Mouse (Mus musculus): ENCODE results near the gene Ddit4. TPM values are rescaled to one million over a fixed set of nuclear protein-coding genes. Genes with fewer than 3 reads are reported as not detected.
A peak's percentile ranks its signal among the peaks of the same experiment; 100 is the strongest.

Gene Ddit4
- total RNA-seq, 1 experiment = 33.9 TPM

GRCm38 (mm10) chr10:59950716-59951191 is 880 bp downstream of the Ddit4 start:
- no peak for DNase-seq (ENCODE audit: low read depth, low spot score)
- H3K9me3 ChIP-seq (ENCODE audit: control insufficient read depth, insufficient read depth, low read depth, low read length) = no peaks in the 10 kb centered on the region
- H3K9ac ChIP-seq (ENCODE audit: insufficient read depth, low read depth, low read length, poor library complexity, severe bottlenecking) = peak overlapping the region; percentile 91
- H3K27ac ChIP-seq (ENCODE audit: insufficient read depth, low read depth, low read length, poor library complexity, severe bottlenecking) = no peak overlapping the region
- peaks cover 12% of the 10 kb centered on the region for H3K36me3 ChIP-seq (ENCODE audit: control insufficient read depth, insufficient read depth, low read length, poor library complexity, severe bottlenecking)
- in situ Hi-C loops (cut with MboI; ENCODE audit: low sequenced_read_pairs in 2 of 2, unreplicated experiment in 2 of 2) = no loop called here
- TF ChIP-seq ZNF384 (IDR thresholded peaks at IDR 0.05; ENCODE audit: low read depth, low read length) (no peak), ZC3H11A (IDR thresholded peaks at IDR 0.05; ENCODE audit: borderline replicate concordance, low read depth, low read length) (no peak), CHD2 (IDR thresholded peaks at IDR 0.05; ENCODE audit: low read depth, low read length) (no peak), HCFC1 (IDR thresholded peaks at IDR 0.05; ENCODE audit: borderline replicate concordance, insufficient read depth, low read length) (no peak), MAFK (IDR thresholded peaks at IDR 0.05; ENCODE audit: insufficient read depth, low read depth, low read length) (no peak)
- H3K4me3 ChIP-seq (ENCODE audit: insufficient read depth in 1 of 2, low read depth in 1 of 2, low read length in 2 of 2, poor library complexity in 1 of 2, severe bottlenecking in 1 of 2) = peak overlapping the region; percentile 88 to 98
- H3K4me1 ChIP-seq (ENCODE audit: control insufficient read depth in 2 of 2, insufficient read depth in 2 of 2, low read length in 2 of 2, poor library complexity in 1 of 2) = peaks cover 0 to 10% of the 10 kb centered on the region in 2 experiments; a peak in 2 of 4 replicates

- Histone ChIP-seq H3K27ac (ENCODE audit: insufficient read depth, low read depth, low read length, poor library complexity, severe bottlenecking) (no peak overlapping the region), H3K4me3 (ENCODE audit: insufficient read depth in 1 of 2, low read depth in 1 of 2, low read length in 2 of 2, poor library complexity in 1 of 2, severe bottlenecking in 1 of 2) (peak overlapping the region; percentile 88 to 98), H3K9ac (ENCODE audit: insufficient read depth, low read depth, low read length, poor library complexity, severe bottlenecking) (peak overlapping the region; percentile 91), H3K4me1 (ENCODE audit: control insufficient read depth in 2 of 2, insufficient read depth in 2 of 2, low read length in 2 of 2, poor library complexity in 1 of 2) (peaks cover 0 to 7% of the 10 kb centered on the region in 2 experiments; a peak in 2 of 4 replicates), H3K36me3 (ENCODE audit: control insufficient read depth, insufficient read depth, low read length, poor library complexity, severe bottlenecking) (peaks cover 12% of the 10 kb centered on the region), H3K9me3 (ENCODE audit: control insufficient read depth, insufficient read depth, low read depth, low read length) (no peaks in the 10 kb centered on the region)
- no peak for DNase-seq (ENCODE audit: low read depth, low spot score)
- in situ Hi-C loops (cut with MboI; ENCODE audit: low sequenced_read_pairs in 2 of 2, unreplicated experiment in 2 of 2) = no loop called here
- TF ChIP-seq ZC3H11A (IDR thresholded peaks at IDR 0.05; ENCODE audit: borderline replicate concordance, low read depth, low read length) = no peak
- TF ChIP-seq HCFC1 (IDR thresholded peaks at IDR 0.05; ENCODE audit: borderline replicate concordance, insufficient read depth, low read length) = no peak
- no peak for TF ChIP-seq ZNF384 (IDR thresholded peaks at IDR 0.05; ENCODE audit: low read depth, low read length)
- no peak for TF ChIP-seq CHD2 (IDR thresholded peaks at IDR 0.05; ENCODE audit: low read depth, low read length)
- TF ChIP-seq MAFK (IDR thresholded peaks at IDR 0.05; ENCODE audit: insufficient read depth, low read depth, low read length) = no peak
These were observed 1.6 kb downstream of the Ddit4 start for GRCm38 (mm10) chr10:59949783-59950605.

GRCm38 (mm10) chr10:59949255-59949648 is 2.4 kb downstream of the Ddit4 start:
- H3K4me1 ChIP-seq (ENCODE audit: control insufficient read depth in 2 of 2, insufficient read depth in 2 of 2, low read length in 2 of 2, poor library complexity in 1 of 2) = peaks cover 0 to 7% of the 10 kb centered on the region in 2 experiments; a peak in 2 of 4 replicates
- H3K27ac ChIP-seq (ENCODE audit: insufficient read depth, low read depth, low read length, poor library complexity, severe bottlenecking) = no peak overlapping the region; the same call in 1 of the 2 replicates
- in situ Hi-C loops (cut with MboI; ENCODE audit: low sequenced_read_pairs in 2 of 2, unreplicated experiment in 2 of 2) = no loop called here
- H3K4me3 ChIP-seq (ENCODE audit: insufficient read depth in 1 of 2, low read depth in 1 of 2, low read length in 2 of 2, poor library complexity in 1 of 2, severe bottlenecking in 1 of 2) = 0 out of 4 replicates have a peak overlapping the region, but pooled peaks of 1 of the 2 experiments have one; percentile 98
- no peak for DNase-seq (ENCODE audit: low read depth, low spot score)
- H3K9me3 ChIP-seq (ENCODE audit: control insufficient read depth, insufficient read depth, low read depth, low read length) = no peaks in the 10 kb centered on the region
- no peak overlapping the region for H3K9ac ChIP-seq (ENCODE audit: insufficient read depth, low read depth, low read length, poor library complexity, severe bottlenecking)
- H3K36me3 ChIP-seq (ENCODE audit: control insufficient read depth, insufficient read depth, low read length, poor library complexity, severe bottlenecking) = peaks cover 12% of the 10 kb centered on the region
- TF ChIP-seq CHD2 (IDR thresholded peaks at IDR 0.05; ENCODE audit: low read depth, low read length) = no peak
- TF ChIP-seq HCFC1 (IDR thresholded peaks at IDR 0.05; ENCODE audit: borderline replicate concordance, insufficient read depth, low read length) = no peak
- TF ChIP-seq ZC3H11A (IDR thresholded peaks at IDR 0.05; ENCODE audit: borderline replicate concordance, low read depth, low read length) = no peak
- no peak for TF ChIP-seq MAFK (IDR thresholded peaks at IDR 0.05; ENCODE audit: insufficient read depth, low read depth, low read length)
- no peak for TF ChIP-seq ZNF384 (IDR thresholded peaks at IDR 0.05; ENCODE audit: low read depth, low read length)

GRCm38 (mm10) chr10:59948363-59949254 is 3.0 kb downstream of the Ddit4 start:
- Histone ChIP-seq H3K4me3 (ENCODE audit: insufficient read depth in 1 of 2, low read depth in 1 of 2, low read length in 2 of 2, poor library complexity in 1 of 2, severe bottlenecking in 1 of 2) (no peak overlapping the region), H3K36me3 (ENCODE audit: control insufficient read depth, insufficient read depth, low read length, poor library complexity, severe bottlenecking) (peaks cover 12% of the 10 kb centered on the region), H3K9me3 (ENCODE audit: control insufficient read depth, insufficient read depth, low read depth, low read length) (no peaks in the 10 kb centered on the region), H3K4me1 (ENCODE audit: control insufficient read depth in 2 of 2, insufficient read depth in 2 of 2, low read length in 2 of 2, poor library complexity in 1 of 2) (peaks cover 0 to 8% of the 10 kb centered on the region in 2 experiments; a peak in 2 of 4 replicates), H3K27ac (ENCODE audit: insufficient read depth, low read depth, low read length, poor library complexity, severe bottlenecking) (no peak overlapping the region), H3K9ac (ENCODE audit: insufficient read depth, low read depth, low read length, poor library complexity, severe bottlenecking) (no peak overlapping the region)
- no peak for DNase-seq (ENCODE audit: low read depth, low spot score)
- in situ Hi-C loops (cut with MboI; ENCODE audit: low sequenced_read_pairs in 2 of 2, unreplicated experiment in 2 of 2) = no loop called here
- TF ChIP-seq ZNF384 (IDR thresholded peaks at IDR 0.05; ENCODE audit: low read depth, low read length) (no peak), MAFK (IDR thresholded peaks at IDR 0.05; ENCODE audit: insufficient read depth, low read depth, low read length) (no peak)
